Mouse (Mus musculus) spleen, adult 2 months (tissue): ENCODE results near the gene Fam32a. TPM values are rescaled to one million over a fixed set of nuclear protein-coding genes. Genes with fewer than 3 reads are reported as not detected.
A peak's percentile ranks its signal among the peaks of the same experiment; 100 is the strongest.

ENCODE experiments used
- DNase-seq, 2 experiments: peaks; one replicate each; pipeline versions ENCODE4 v3.0.0 to v3.0.0-alpha.2; 2012 to 2021; ENCODE audit warnings: low spot score in 2 of 2, low read depth in 1 of 2
- H3K27ac ChIP-seq: fragments of 200-500 bp; 2 replicates; pipeline ENCODE4 v1.5.1; 2012; ENCODE audit warnings: low read length, inconsistent platforms; ENCODE audit not compliant: insufficient read depth
- H3K27me3 ChIP-seq: fragments of 200-500 bp; 2 replicates; pipeline ENCODE4 v1.6.1; 2012; ENCODE audit warnings: mild to moderate bottlenecking, moderate library complexity, low read length, inconsistent platforms; ENCODE audit not compliant: control insufficient read depth, insufficient read depth
- H3K36me3 ChIP-seq: fragments of 200-500 bp; 2 replicates; pipeline ENCODE4 v1.6.1; 2012; ENCODE audit warnings: mild to moderate bottlenecking, low read length, inconsistent platforms; ENCODE audit not compliant: control insufficient read depth, insufficient read depth
- H3K4me1 ChIP-seq: fragments of 200-500 bp; 2 replicates; pipeline ENCODE4 v1.6.1; 2011; ENCODE audit warnings: inconsistent platforms; ENCODE audit not compliant: control insufficient read depth, insufficient read depth, insufficient read length
- H3K4me3 ChIP-seq: fragments of 200-500 bp; 2 replicates; pipeline ENCODE4 v1.5.1; 2011; ENCODE audit warnings: mild to moderate bottlenecking, inconsistent platforms; ENCODE audit not compliant: insufficient read depth, insufficient read length; ENCODE audit errors: extremely low read depth
- CTCF ChIP-seq: fragments of 200-500 bp; IDR thresholded peaks from 2 replicates; pipeline ENCODE4 v1.5.1; 2011; ENCODE audit warnings: mild to moderate bottlenecking, inconsistent platforms; ENCODE audit not compliant: insufficient read depth, insufficient read length, insufficient replicate concordance; ENCODE audit errors: extremely low read depth
- POLR2A ChIP-seq: fragments of 200-500 bp; IDR thresholded peaks from 2 replicates; pipeline ENCODE4 v1.6.1; 2011; ENCODE audit warnings: low read depth, low read length, inconsistent platforms
- WGBS: fragments of 180-500 bp; shearing (Covaris S2); methylation state at CpG from one replicate; pipeline ENCODE4 v1.1.7; 2018; 5-methylcytosine and 5-hydroxymethylcytosine counted together
- polyA plus RNA-seq: library from polyadenylated mRNA; depleted of rRNA; stranded (reverse); fragments of >200 nt; gene quantifications from 2 replicates; pipeline ENCODE4 v1.2.3, GENCODE M21; 2012

Fam32a gene
- polyA plus RNA-seq, 1 experiment: 31.3 TPM

DNA sequence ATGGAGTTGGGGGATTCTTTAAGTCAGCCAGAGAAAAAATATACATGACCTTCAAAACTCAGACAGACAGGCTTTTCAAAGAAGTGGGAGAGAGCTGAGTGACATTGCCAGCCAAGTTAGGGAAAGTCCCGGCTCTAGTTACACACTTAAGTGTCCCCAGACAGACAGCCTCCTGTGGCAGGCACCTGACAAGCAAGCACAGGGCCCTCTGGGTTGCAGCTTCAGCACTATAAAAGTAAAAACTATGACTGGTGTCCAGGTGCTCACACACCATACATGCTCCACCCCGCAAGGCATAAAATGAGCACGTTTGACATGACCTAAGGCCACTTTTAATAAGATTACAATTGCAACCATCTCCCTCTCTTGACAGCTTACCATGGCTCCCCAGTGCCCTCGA lies 41.1 kb downstream of the Fam32a start:
- WGBS: 32% methylated on average over 4 of the region's 4 CpGs
- Histone ChIP-seq H3K4me3 (no peak overlapping the region), H3K27ac (peak overlapping the region; percentile 76), H3K4me1 (peaks cover 17% of the 10 kb centered on the region; the same call in 1 of the 2 replicates), H3K27me3 (no peaks in the 10 kb centered on the region), H3K36me3 (peaks cover 3% of the 10 kb centered on the region; the same call in 1 of the 2 replicates)
- no peak for TF ChIP-seq POLR2A
- TF ChIP-seq CTCF: no peak
- peak in 1 of 2 experiments; percentile 38 for DNase-seq

DNA sequence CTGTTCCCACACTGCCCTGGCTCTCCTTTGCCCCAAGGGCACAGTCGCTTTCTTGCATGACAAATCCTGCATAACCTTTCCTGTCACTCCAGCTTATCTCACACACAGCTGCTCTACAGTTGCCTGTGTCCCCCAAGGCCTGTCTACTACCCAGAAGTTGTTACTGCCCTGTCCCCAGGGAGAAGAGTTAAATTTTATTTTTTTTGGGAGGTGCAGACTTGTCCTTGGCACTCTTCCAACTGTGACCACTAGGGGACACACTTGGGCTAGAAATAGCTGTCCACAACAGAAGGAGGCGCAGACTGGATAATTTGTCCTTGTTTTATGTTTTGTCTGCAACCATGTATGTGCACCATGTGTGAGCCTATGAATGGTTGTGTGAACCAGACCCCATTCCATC lies 41.5 kb downstream of the Fam32a start:
- peak; percentile 78 to 82 for DNase-seq
- WGBS: 11% methylated on average over 2 of the region's 2 CpGs
- Histone ChIP-seq H3K27me3 (no peaks in the 10 kb centered on the region), H3K4me1 (peaks cover 17% of the 10 kb centered on the region; the same call in 1 of the 2 replicates), H3K4me3 (no peak overlapping the region), H3K36me3 (peaks cover 3% of the 10 kb centered on the region; the same call in 1 of the 2 replicates), H3K27ac (peak overlapping the region; percentile 76)
- TF ChIP-seq CTCF (peak; percentile 80; the same call in 1 of the 2 replicates), POLR2A (no peak)

DNA sequence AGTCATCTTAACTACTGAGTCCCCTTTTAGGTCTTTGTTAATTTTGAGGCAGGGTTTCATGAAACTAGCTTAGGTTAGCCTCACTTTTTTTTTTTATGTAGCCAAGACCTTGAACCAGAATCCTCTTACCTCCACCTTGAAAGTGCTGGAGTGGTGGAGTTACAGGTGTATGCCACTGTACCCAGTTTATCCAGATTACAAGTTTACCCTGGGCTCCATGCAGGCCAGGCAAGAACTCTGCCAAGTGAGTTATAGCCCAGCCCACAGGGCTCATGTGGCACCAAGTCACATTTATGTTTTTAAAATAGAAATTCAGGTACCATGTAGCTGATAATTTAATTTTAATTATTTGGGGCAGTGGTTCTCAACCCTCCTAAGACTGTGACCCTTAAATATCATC lies 41.9 kb downstream of the Fam32a start:
- Histone ChIP-seq H3K4me3 (no peak overlapping the region), H3K36me3 (peaks cover 3% of the 10 kb centered on the region; the same call in 1 of the 2 replicates), H3K4me1 (peaks cover 17% of the 10 kb centered on the region; the same call in 1 of the 2 replicates), H3K27me3 (no peaks in the 10 kb centered on the region), H3K27ac (no peak overlapping the region)
- TF ChIP-seq CTCF (no peak), POLR2A (no peak)
- no peak for DNase-seq

DNA sequence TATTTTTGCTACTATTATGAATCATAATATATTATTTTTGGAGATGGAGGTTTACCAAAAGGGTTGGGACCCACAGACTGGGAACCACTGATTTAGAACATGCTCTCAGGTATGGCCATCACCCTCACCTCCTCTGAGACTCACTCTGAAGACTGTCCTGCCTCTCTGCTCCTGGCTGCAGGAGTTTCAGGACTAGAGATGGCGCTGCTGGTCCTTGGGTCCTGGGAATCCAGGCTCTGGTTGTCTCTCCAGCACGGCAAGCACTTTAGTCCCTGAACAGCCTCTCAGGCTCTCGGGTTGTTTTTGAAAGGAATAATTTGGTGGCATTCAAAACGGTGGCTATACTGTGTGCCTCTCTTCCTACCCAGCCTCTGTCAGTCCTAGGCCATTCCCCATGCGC lies 42.3 kb downstream of the Fam32a start:
- TF ChIP-seq CTCF (no peak), POLR2A (no peak)
- Histone ChIP-seq H3K36me3 (0 out of 2 replicates have a peak, but pooled peaks cover 1% of the 10 kb centered on the region), H3K4me3 (no peak overlapping the region), H3K4me1 (peaks cover 20% of the 10 kb centered on the region; the same call in 1 of the 2 replicates), H3K27me3 (no peaks in the 10 kb centered on the region), H3K27ac (no peak overlapping the region)
- 84% methylated on average over 5 of the region's 5 CpGs for WGBS
- no peak for DNase-seq

DNA sequence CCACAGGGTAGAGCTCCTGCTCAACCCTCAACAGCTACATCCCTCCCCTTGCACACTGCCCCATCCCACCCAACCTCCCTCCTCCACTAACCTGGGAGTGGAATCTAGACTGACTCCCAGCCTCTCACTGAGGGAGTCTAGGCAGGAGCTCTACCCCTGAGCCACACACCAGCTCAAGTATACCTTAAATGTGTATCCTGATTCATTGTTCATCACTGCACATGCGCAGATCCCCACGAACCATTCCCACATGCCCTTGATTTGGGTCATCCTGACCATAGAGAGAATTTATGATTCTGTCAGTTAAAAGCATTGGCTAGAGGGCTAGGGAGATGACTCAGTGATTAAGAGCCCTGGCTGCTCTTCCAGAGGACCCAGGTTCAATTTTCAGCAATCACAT lies 43.2 kb downstream of the Fam32a start:
- H3K4me3 ChIP-seq: no peak overlapping the region
- TF ChIP-seq CTCF: no peak
- no peak for TF ChIP-seq POLR2A
- no peak for DNase-seq
- H3K27ac ChIP-seq: no peak overlapping the region
- no peaks in the 10 kb centered on the region for H3K36me3 ChIP-seq
- peaks cover 24% of the 10 kb centered on the region; the same call in 1 of the 2 replicates for H3K4me1 ChIP-seq
- 92% methylated on average over 2 of the region's 2 CpGs for WGBS
- no peaks in the 10 kb centered on the region for H3K27me3 ChIP-seq

DNA sequence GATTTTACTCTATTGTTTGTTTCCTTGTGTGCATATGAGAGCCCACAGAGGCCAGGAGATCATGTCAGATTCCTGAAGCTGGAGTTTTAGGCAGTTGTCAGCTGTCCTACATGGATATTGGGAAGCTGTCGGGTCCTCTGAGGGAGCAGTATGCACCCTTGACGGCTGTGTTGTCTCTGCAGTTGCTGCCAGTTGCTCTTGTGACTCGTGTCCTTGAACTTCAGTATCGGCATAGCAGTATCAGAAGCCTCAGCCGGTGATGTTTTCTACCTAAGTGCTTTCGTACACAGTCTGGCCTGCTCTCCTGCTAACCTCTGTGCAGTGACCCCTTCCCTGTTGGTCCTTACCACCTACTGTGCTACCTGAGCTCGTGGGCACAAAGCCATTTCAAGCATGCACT lies 43.9 kb downstream of the Fam32a start:
- DNase-seq: no peak

DNA sequence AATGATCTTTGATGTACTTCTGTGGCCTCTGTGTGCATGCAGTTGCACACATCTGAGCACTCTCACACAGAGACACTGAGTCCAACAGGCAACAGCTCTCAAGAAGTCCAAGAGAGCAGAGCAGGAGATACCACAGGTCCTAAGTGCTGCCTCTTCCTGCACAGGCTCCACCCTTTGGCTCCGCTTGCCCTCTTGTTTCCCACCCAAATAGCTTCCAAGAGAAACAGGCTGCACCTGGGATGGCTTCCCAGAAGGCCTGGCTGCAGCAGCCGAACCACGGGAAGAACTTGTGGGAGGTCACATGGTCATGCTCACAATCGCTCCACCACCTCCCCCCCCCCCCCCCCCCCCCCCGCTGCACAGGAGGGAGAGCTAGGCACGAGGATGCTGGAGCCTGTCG lies 45.8 kb downstream of the Fam32a start:
- Histone ChIP-seq H3K27ac (no peak overlapping the region), H3K27me3 (no peaks in the 10 kb centered on the region), H3K36me3 (no peaks in the 10 kb centered on the region), H3K4me3 (no peak overlapping the region), H3K4me1 (peaks cover 39% of the 10 kb centered on the region; the same call in 1 of the 2 replicates)
- WGBS: 39% methylated on average over 6 of the region's 7 CpGs
- no peak for TF ChIP-seq POLR2A
- no peak for TF ChIP-seq CTCF
- no peak for DNase-seq

More for the DNA sequence above, 43.9 kb downstream of the Fam32a start:
- H3K4me3 ChIP-seq: no peak overlapping the region
- H3K27ac ChIP-seq: no peak overlapping the region
- 87% methylated on average over 7 of the region's 7 CpGs for WGBS
- no peaks in the 10 kb centered on the region for H3K36me3 ChIP-seq
- no peak for TF ChIP-seq CTCF
- no peak for TF ChIP-seq POLR2A
- peaks cover 29% of the 10 kb centered on the region; the same call in 1 of the 2 replicates for H3K4me1 ChIP-seq
- no peaks in the 10 kb centered on the region for H3K27me3 ChIP-seq
